Comparison of ENCODE assay signal across 36 mouse cellular contexts in genomic region chr5:124746220-124746619, GRCm38 (mm10). TPM values are rescaled to one million over a fixed set of nuclear protein-coding genes. Genes with fewer than 3 reads are reported as not detected.
"Had no signal": no experiment of that assay in that cellular context is flagged by ENCODE, and none has a peak within 500 bp of the region (broad histone marks: within the 10 kb centered on the region; RNA-seq: fewer than 3 reads in every experiment).

No protein-coding gene starts in this region.

- H3K4me1 ChIP-seq: heart, embryonic 12.5 days; heart, embryonic 13.5 days; heart, embryonic 15.5 days; hindbrain, embryonic 10.5 days; hindbrain, embryonic 12.5 days; hindbrain, embryonic 13.5 days; hindbrain, embryonic 15.5 days; intestine, embryonic 15.5 days; kidney, embryonic 15.5 days had no signal

- H3K9ac ChIP-seq: heart, embryonic 12.5 days; heart, embryonic 13.5 days; heart, embryonic 15.5 days; hindbrain, embryonic 12.5 days; hindbrain, embryonic 13.5 days; hindbrain, embryonic 14.5 days; hindbrain, embryonic 15.5 days; intestine, embryonic 15.5 days; kidney, embryonic 15.5 days had no signal

- ATAC-seq: hindbrain, embryonic 16.5 days; hindbrain, postnatal 0 days; inflammation-experienced regulatory T-cells, adult 6 months; intestine, embryonic 15.5 days; intestine, embryonic 16.5 days; intestine, postnatal 0 days had no signal

- DNase-seq: heart, postnatal 10 days; heart, postnatal 14 days; heart, postnatal 36 days; heart, postnatal 4 days; kidney, adult 11 months; kidney, adult 18-20 months; kidney, adult 2 months; kidney, adult 8-10 months; kidney, adult 9 months; kidney, postnatal 10 days; kidney, postnatal 14 days; kidney, postnatal 25 days; kidney, postnatal 36 days; kidney, postnatal 4 days; layer of hippocampus, adult 9-11 months; layer of hippocampus, postnatal 36 days had no signal

- H3K27me3 ChIP-seq: heart, embryonic 12.5 days; heart, embryonic 13.5 days; heart, embryonic 15.5 days; hindbrain, embryonic 12.5 days; hindbrain, embryonic 13.5 days; hindbrain, embryonic 15.5 days; intestine, embryonic 15.5 days; kidney, embryonic 15.5 days had no signal

- H3K9me3 ChIP-seq: heart, embryonic 15.5 days; hindbrain, embryonic 13.5 days; hindbrain, embryonic 15.5 days; intestine, embryonic 15.5 days; kidney, embryonic 15.5 days had no signal

- H3K4me2 ChIP-seq: heart, embryonic 11.5 days; heart, embryonic 12.5 days; heart, embryonic 13.5 days; heart, embryonic 15.5 days; hindbrain, embryonic 12.5 days; hindbrain, embryonic 13.5 days; hindbrain, embryonic 14.5 days; hindbrain, embryonic 15.5 days; intestine, embryonic 15.5 days; kidney, embryonic 15.5 days had no signal

- H3K4me3 ChIP-seq: heart, embryonic 12.5 days; heart, embryonic 13.5 days; heart, embryonic 15.5 days; hindbrain, embryonic 10.5 days; hindbrain, embryonic 12.5 days; hindbrain, embryonic 13.5 days; hindbrain, embryonic 15.5 days; intestine, embryonic 15.5 days; kidney, embryonic 15.5 days; layer of hippocampus, adult 2 months; left cerebral cortex, adult 2 months had no signal

- H3K27ac ChIP-seq: heart, embryonic 13.5 days; heart, embryonic 15.5 days; hindbrain, embryonic 10.5 days; hindbrain, embryonic 12.5 days; hindbrain, embryonic 13.5 days; hindbrain, embryonic 14.5 days; hindbrain, embryonic 15.5 days; hindbrain, postnatal 0 days; intestine, embryonic 15.5 days; kidney, embryonic 15.5 days; kidney, postnatal 0 days; layer of hippocampus, adult 2 months; left cerebral cortex, adult 2 months had no signal

- H3K36me3 ChIP-seq: heart, embryonic 12.5 days; heart, embryonic 13.5 days; heart, embryonic 15.5 days; hindbrain, embryonic 10.5 days; hindbrain, embryonic 12.5 days; hindbrain, embryonic 13.5 days; hindbrain, embryonic 15.5 days; intestine, embryonic 15.5 days; kidney, embryonic 15.5 days had no signal

RNA-seq across cellular contexts. Expression of gene Dnah10, which starts 21.3 kb away (rescaled TPM):
- total RNA-seq: hematopoietic stem cell, adult 5-6 weeks had no signal
